ENCODE assay signal across 8 mouse cellular contexts in genomic region chr12:57575931-57576628, GRCm38 (mm10). TPM values are rescaled to one million over a fixed set of nuclear protein-coding genes. Genes with fewer than 3 reads are reported as not detected.
A peak's percentile ranks its signal among the peaks of the same experiment; 100 is the strongest.
DNase-seq lines count a peak whose midpoint lies in the region; ATAC-seq and TF ChIP-seq lines count a peak whose summit lies in the region.

No protein-coding gene starts in this region.

- intact Hi-C loops in left cerebral cortex, postnatal 36 days (cut with DNase I): no loop called here
- intact Hi-C loops in heart, postnatal 10 days (cut with DNase I): loop anchor here (2.0 kb wide), 1 partner anchor 211 kb away; no protein-coding TSS in a partner anchor

- peak overlapping the region; percentile 50 for H3K4me3 ChIP-seq in limb, embryonic 14.5 days (replicated peaks; ENCODE audit: low read length)
- H3K4me3 ChIP-seq in midbrain, embryonic 14.5 days (replicated peaks; ENCODE audit: low read depth, low read length): peak overlapping the region; percentile 48

- H3K36me3 ChIP-seq in limb, embryonic 14.5 days (ENCODE audit: control insufficient read depth, insufficient read depth, low read length): no peaks in the 10 kb centered on the region
- H3K36me3 ChIP-seq in midbrain, embryonic 14.5 days (ENCODE audit: control insufficient read depth, insufficient read depth, low read length): no peaks in the 10 kb centered on the region

- H3K27ac ChIP-seq in limb, embryonic 14.5 days (replicated peaks; ENCODE audit: low read depth, low read length): no peak overlapping the region
- no peak overlapping the region for H3K27ac ChIP-seq in midbrain, embryonic 14.5 days (replicated peaks; ENCODE audit: low read depth, low read length)

- ATAC-seq in limb, embryonic 14.5 days (ENCODE audit: low FRiP score, low read depth): peak; percentile 80
- peak; percentile 89 for ATAC-seq in midbrain, embryonic 14.5 days (ENCODE audit: low FRiP score, low TSS enrichment)

- peak overlapping the region; percentile 86 for H3K4me2 ChIP-seq in limb, embryonic 14.5 days (replicated peaks; ENCODE audit: low read depth, low read length, severe bottlenecking)
- peak overlapping the region; percentile 77 for H3K4me2 ChIP-seq in midbrain, embryonic 14.5 days (ENCODE audit: low read length)

- peak overlapping the region; percentile 51 for H3K9ac ChIP-seq in limb, embryonic 14.5 days (ENCODE audit: low read depth, low read length, severe bottlenecking)
- peak overlapping the region; percentile 43; the same call in 1 of the 2 replicates for H3K9ac ChIP-seq in midbrain, embryonic 14.5 days (replicated peaks; ENCODE audit: low read length)

- peak; percentile 6 to 15 for DNase-seq in left cerebral cortex, postnatal 36 days (ENCODE audit: low spot score in 2 of 2)
- DNase-seq in left cerebral cortex, adult 8-10 months (ENCODE audit: low spot score in 2 of 2): no peak
- peak; percentile 77 for DNase-seq in embryo, embryonic 10.5 days (ENCODE audit: low spot score)
- DNase-seq in heart, postnatal 10 days: peak; percentile 16 to 18
- peak; percentile 33 for DNase-seq in limb, embryonic 14.5 days (ENCODE audit: low spot score)
- DNase-seq in midbrain, embryonic 14.5 days: peak; percentile 77
- peak; percentile 68 for DNase-seq in urinary bladder, postnatal 25 days (ENCODE audit: low spot score)
- no peak for DNase-seq in cerebellum, adult 9-10 months

- H3K27me3 ChIP-seq in limb, embryonic 14.5 days (ENCODE audit: control insufficient read depth, insufficient read depth, low read length): peaks cover 25% of the 10 kb centered on the region
- peaks cover 24% of the 10 kb centered on the region for H3K27me3 ChIP-seq in midbrain, embryonic 14.5 days (ENCODE audit: control insufficient read depth, insufficient read depth, low read length)

- H3K9me3 ChIP-seq in limb, embryonic 14.5 days (ENCODE audit: control insufficient read depth, low read length): no peaks in the 10 kb centered on the region
- H3K9me3 ChIP-seq in midbrain, embryonic 14.5 days (ENCODE audit: control insufficient read depth, low read length): no peaks in the 10 kb centered on the region

- 0 out of 2 replicates have a peak, but pooled peaks cover 3% of the 10 kb centered on the region for H3K4me1 ChIP-seq in limb, embryonic 14.5 days (ENCODE audit: control insufficient read depth, insufficient read depth, low read length)
- H3K4me1 ChIP-seq in midbrain, embryonic 14.5 days (ENCODE audit: control insufficient read depth, insufficient read depth, low read length): 0 out of 2 replicates have a peak, but pooled peaks cover 8% of the 10 kb centered on the region

- TF ChIP-seq POLR2A in limb, embryonic 14.5 days (IDR thresholded peaks at IDR 0.05; ENCODE audit: borderline replicate concordance, extremely low read depth, insufficient read depth, insufficient read length): no peak

- WGBS in limb, embryonic 14.5 days: 2% methylated on average over 55 of the region's 81 CpGs
- 2% methylated on average over 80 of the region's 81 CpGs for WGBS in midbrain, embryonic 14.5 days

RNA-seq across cellular contexts. Expression of gene Ttc6, which starts 12.2 kb away (rescaled TPM):
- under 1 TPM; 0.09 to 0.20 TPM for total RNA-seq in left cerebral cortex, postnatal 36 days (2021)
- under 1 TPM in 3 of 4 experiments, not detected in 1; 0.07 to 0.53 (median 0.07) TPM for total RNA-seq in left cerebral cortex, adult 8-10 months (2022)
- not detected for total RNA-seq in heart, postnatal 10 days (2021)
- 0.09 and 0.18 TPM in 2 replicates for polyA plus RNA-seq in limb, embryonic 14.5 days (2012; rRNA removed)
- 0.10 and 0.47 TPM in 2 replicates for polyA plus RNA-seq in limb, embryonic 14.5 days (2014; fragmentation: Nextera tagmentation; extraction: Ambion mirVana)
- 1.4 and 1.6 TPM in 2 replicates for polyA plus RNA-seq in midbrain, embryonic 14.5 days (2014; fragmentation: Nextera tagmentation; extraction: Ambion mirVana)

RNA-seq across cellular contexts. Expression of gene Foxa1, which starts 29.4 kb away (rescaled TPM):
- not detected for total RNA-seq in left cerebral cortex, postnatal 36 days (2021)
- under 1 TPM in 1 of 4 experiments, not detected in 3; 0.16 TPM for total RNA-seq in left cerebral cortex, adult 8-10 months (2022)
- total RNA-seq in heart, postnatal 10 days (2021): not detected
- polyA plus RNA-seq in limb, embryonic 14.5 days (2012; rRNA removed): 0.06 TPM in 1 of 2 replicates, not detected in the other
- polyA plus RNA-seq in limb, embryonic 14.5 days (2014; fragmentation: Nextera tagmentation; extraction: Ambion mirVana): 0.12 TPM in 1 of 2 replicates, not detected in the other
- polyA plus RNA-seq in midbrain, embryonic 14.5 days (2014; fragmentation: Nextera tagmentation; extraction: Ambion mirVana): 2.4 and 3.1 TPM in 2 replicates

Comparison
In these comparisons a context has a peak if more than half of its experiments do, and no peak if none do; other contexts are left out.
1. DNase-seq: peak in left cerebral cortex, postnatal 36 days (2 of 2), embryo, embryonic 10.5 days (single experiment), heart, postnatal 10 days (2 of 2), limb, embryonic 14.5 days (single experiment), midbrain, embryonic 14.5 days (single experiment) and urinary bladder, postnatal 25 days (single experiment); none in left cerebral cortex, adult 8-10 months (0 of 2) and cerebellum, adult 9-10 months (single experiment).